Mouse (Mus musculus): ENCODE data around the gene Ncapg2.

Gene Ncapg2

DNA sequence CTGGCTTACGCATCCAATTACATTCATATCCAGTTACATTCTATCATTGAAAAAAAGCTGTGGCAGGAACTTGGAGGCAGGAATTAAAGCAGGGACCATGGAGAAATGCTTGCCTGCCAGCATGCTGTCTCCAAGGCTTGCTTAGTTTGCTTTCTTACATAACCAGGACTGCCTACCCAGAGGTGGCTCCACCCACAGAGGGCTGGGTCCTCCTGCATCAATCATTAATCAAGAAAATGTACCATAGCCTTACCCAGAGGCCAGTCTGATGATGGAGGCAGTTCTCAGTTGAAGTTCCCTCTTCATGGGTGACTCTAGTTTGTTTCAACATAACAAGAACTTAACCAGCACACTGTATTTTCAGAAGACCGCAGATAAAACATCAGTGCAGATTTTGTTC, 44.3 kb downstream of the Ncapg2 start:
- DNase-seq = no peak

DNA sequence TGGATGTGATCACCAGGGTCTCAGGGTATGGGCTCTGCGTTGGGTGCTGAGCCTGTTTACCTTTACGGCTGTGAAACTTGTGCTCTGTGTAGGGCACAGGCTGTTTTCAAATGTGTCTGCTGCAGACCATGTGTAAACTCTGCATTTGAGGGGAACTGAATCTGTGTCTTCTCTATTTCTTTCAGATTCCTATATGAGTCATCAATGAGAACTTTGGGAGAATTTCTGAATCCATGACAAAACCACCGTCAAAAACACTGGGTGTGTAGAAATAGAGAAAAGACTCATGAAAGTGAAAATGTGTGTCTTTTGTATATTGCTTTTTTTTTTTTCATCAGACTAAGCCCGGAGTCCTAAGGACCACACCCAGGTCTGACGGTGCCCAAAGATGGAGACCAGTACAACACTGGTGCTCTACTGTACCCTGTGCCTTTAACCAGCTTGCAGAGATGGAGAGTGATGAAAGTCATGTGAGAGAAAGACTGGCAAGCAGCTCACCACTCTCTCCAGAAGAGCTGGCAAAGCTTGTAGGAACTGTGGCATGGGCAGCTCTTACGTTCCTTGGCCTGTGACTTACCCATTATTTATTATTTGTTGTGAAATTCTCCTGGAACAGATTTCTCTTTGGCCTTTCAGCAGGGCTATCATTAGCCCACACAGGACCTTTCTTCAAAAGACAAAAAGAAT, 55.3 kb downstream of the Ncapg2 start:
- no peak for DNase-seq

DNA sequence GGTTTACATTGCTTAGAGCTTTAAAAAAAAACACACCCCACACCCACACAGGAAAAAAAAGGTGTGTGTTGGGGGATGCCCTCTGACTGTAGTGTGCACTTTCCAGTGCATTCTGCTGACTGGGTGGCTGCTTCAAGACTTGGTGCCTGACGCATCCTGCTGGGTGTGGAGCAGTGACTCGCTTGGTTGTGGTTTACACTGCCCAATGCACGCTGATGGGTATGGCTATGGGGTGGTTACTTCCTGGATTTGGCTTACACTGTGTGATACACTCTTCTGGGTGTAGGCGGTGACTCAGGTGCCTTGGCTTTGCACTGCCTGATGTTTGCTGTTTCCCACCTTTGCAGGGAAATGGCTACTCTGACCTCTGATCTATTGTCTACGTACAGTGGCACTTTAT, 61.8 kb downstream of the Ncapg2 start:
- DNase-seq = no peak

GRCm38 (mm10) chr12:116468348-116468747, 63.1 kb downstream of the Ncapg2 start:
- DNase-seq = no peak

DNA sequence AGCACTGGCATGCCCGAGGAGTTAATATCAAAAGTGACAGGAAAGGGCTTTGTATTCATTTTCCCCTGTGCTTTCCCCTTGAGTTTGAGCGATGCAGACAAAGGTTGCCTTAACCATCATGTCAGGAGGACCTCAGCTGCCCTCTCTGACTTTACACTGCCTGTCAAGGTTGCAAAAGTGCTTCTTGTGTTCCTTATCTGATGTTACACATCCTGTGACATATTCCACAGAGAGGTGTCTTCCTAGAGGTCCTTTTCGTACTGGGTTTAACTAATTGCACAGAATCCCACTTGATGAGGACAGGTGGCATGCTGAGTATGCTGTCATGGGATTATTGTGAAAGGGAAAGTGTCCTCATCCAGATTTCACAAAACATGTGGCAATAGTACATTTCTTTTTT, 63.9 kb downstream of the Ncapg2 start:
- DNase-seq = no peak

GRCm38 (mm10) chr12:116473264-116473663, 68.1 kb downstream of the Ncapg2 start:
- DNase-seq = no peak

DNA sequence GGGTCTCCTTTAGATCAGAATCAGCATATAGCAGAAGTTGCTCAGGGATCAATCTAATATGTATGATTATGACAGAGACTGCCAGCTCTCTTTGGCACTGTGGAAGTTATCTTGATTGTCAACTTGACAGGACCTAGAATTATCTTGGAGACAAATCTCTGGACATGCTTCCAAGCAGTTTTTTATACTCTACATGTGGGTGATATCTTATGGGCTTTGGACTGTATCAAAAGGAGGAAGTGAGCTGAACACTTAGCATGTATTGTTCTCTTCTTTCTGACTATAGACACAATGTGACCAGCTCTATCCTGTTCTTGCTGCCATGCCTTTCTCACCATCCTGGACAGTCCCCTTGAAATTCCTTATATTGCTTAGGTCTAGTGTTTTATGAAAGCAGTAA, 68.6 kb downstream of the Ncapg2 start:
- no peak for DNase-seq

GRCm38 (mm10) chr12:116474676-116475075, 69.5 kb downstream of the Ncapg2 start:
- no peak for DNase-seq

GRCm38 (mm10) chr12:116478771-116479170, 73.6 kb downstream of the Ncapg2 start:
- DNase-seq = no peak

- DNase-seq = peak in 1 of 2 experiments; percentile 49
Observed at GRCm38 (mm10) chr12:116481921-116482320, 76.7 kb downstream of the Ncapg2 start.

DNA sequence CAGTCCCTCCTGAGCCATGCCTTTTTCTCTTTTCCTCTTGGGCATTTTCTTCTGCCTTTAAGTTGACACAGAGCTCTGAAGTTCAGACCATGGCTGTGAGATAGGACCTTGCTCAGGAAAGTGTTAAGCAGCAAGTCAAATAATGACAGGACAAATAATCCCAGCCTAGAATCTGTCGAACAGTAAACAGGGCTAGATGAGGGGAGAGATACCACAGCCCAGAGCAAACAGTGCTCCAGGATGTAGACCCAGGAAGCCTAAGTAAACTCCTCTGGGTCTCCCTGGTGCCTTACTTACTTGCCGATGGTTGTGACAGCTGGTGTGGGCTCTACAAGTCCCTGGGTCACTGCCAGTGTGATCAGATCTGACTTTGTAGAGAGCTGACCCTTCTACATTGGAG, 78.4 kb downstream of the Ncapg2 start:
- DNase-seq = no peak

GRCm38 (mm10) chr12:116484991-116485390, 79.8 kb downstream of the Ncapg2 start:
- DNase-seq = no peak

- DNase-seq = peak; percentile 83 to 94
Observed at GRCm38 (mm10) chr12:116485591-116486403, 80.6 kb downstream of the Ncapg2 start, which contains the start of gene Ptprn2. TSS of gene Ptprn2 (plus strand) at chr12:116485720.

DNA sequence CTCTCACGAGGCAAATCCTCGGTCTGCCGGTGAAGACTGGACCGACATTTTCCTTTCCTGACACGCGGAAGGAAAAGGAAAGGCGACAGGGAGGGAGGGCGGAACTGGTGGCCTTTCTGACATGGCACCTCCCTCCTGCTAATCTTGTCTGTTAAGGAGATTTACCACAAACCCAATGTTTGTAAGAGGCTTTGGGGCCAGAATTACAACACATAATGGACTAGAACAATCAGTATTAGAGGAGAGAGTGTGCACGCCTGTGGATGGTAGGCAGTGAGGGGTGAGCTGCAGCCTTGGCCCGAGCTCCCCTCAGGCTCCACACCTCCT, 81.2 kb downstream of the Ncapg2 start:
- no peak for DNase-seq

DNA sequence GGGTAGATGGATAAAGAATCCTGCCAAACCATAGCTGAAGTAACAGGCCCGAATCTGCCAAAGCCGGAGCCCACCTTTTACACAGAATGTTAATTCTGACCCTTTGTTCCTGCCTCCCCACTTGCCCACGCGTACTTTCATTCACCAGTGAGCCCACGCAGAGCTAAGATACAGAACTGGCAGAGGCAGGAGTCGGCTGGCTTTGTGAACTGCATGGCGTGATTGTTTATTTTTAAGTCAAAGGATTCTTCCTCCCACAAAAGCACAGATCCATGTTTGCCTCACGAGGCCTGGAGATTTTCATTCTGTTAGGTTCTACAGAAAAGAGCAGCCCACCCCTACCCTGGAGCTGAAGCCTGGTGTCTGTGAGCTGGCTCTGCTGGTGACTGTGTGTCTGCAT, 83.6 kb downstream of the Ncapg2 start:
- DNase-seq = no peak

GRCm38 (mm10) chr12:116490575-116491356, 85.6 kb downstream of the Ncapg2 start:
- no peak for DNase-seq

- peak in 1 of 2 experiments; percentile 1 for DNase-seq
Observed at GRCm38 (mm10) chr12:116498666-116499065, 93.5 kb downstream of the Ncapg2 start.

GRCm38 (mm10) chr12:116500652-116501051, 95.5 kb downstream of the Ncapg2 start:
- DNase-seq = peak in 1 of 2 experiments; percentile 42

- no peak for DNase-seq
Observed at GRCm38 (mm10) chr12:116512482-116512881, 107.3 kb downstream of the Ncapg2 start.
